Mouse (Mus musculus) liver, embryonic 14 days (tissue): ENCODE measurements around the gene Nrip1. TPM values are rescaled to one million over a fixed set of nuclear protein-coding genes. Genes with fewer than 3 reads are reported as not detected.

Source experiments
- polyA plus RNA-seq: library from polyadenylated mRNA; depleted of rRNA; stranded (reverse); fragments of >200 nt; gene quantifications from 2 replicates; pipeline ENCODE4 v1.2.3, GENCODE M21; 2012; rRNA removed

Nrip1 gene
- 3.6 and 3.9 TPM in 2 replicates for polyA plus RNA-seq

GRCm38 (mm10) chr16:76373671-76374091 is at the start of gene Nrip1:
Gene Nrip1, minus strand, starts transcription at chr16:76373827.

